Mouse (Mus musculus): ENCODE measurements around the gene Nufip2.

DNA sequence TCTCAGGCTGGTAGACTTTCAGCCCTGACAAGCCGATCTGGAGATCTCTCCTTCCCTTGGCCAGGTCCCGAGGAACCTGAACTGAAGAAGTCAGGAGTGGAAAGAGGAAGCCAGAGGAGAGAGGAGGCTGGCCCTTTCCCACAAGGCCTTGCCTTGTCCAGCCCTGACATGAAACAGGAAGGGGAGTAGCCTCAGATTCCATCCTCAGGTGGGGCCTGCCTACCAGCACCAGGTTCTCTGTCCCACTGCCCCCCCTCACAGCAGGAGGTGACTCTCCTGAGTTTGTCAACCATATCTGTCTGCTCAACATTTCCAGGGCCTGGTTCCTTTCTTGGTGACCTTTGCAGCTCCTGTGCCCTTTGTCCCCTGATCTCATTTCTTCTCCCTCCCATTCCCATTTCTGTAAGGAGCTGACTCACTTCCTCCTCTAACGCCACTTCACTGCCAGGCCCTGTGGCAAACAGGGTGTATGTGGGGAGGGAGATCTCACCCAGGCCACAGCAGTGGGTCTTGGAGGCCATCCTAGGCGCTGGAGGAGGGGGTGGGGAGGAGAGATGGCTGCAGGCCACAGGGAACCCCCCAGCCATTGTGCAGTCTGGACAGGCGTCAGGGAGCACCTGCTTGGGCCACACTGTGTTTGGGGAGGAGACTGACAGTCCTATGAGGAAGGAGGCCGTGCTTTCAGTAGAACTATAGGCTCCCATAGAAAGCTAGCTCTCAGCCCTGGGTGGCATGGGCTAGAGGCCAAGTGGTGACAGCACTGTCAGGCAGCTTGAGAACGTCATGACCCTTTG lies 100.0 kb downstream of the Nufip2 start:
- TF ChIP-seq CTCF (conservative IDR thresholded peaks at IDR 0.05; ENCODE audit: low read length): no peak
- TF ChIP-seq POU5F1 (IDR thresholded peaks at IDR 0.05; ENCODE audit: borderline replicate concordance, low read length): no peak
